Mouse (Mus musculus) cerebellum, adult 2 months (tissue): ENCODE results near the gene Ctnnbl1.

Experiments used
- CTCF ChIP-seq: fragments of 200-500 bp; IDR thresholded peaks from 2 replicates; pipeline ENCODE4 v1.5.1; 2011; ENCODE audit warnings: low read depth, mild to moderate bottlenecking, control low read depth, low read length, moderate library complexity, borderline replicate concordance; ENCODE audit not compliant: insufficient read depth
- POLR2A ChIP-seq: fragments of 200-500 bp; IDR thresholded peaks from 2 replicates; pipeline ENCODE4 v1.6.1; 2011; ENCODE audit warnings: low read length, control low read depth, borderline replicate concordance; ENCODE audit not compliant: insufficient read depth

DNA sequence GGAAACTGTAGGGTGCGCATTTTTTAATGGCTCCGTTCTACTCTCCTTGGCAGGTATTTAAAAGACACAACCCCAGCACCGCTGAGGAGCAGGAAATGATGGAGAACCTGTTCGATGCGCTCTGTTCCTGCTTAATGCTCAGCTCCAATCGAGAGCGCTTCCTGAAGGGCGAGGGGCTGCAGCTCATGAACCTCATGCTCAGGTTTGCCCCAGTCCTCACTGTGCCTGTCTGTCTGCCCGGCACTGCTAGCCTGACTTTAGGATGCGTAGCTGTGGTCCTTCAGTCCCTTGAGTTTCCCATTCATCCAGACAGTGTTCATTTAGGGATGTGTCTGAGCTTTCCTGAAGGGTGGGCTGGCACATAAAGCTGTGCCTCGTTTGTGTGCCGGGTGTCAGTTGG is 82.2 kb downstream of the Ctnnbl1 start:
- TF ChIP-seq CTCF (no peak), POLR2A (no peak)
